Mouse (Mus musculus): ENCODE results near the gene Sfrp4. TPM values are rescaled to one million over a fixed set of nuclear protein-coding genes. Genes with fewer than 3 reads are reported as not detected.
A peak's percentile ranks its signal among the peaks of the same experiment; 100 is the strongest.

The Sfrp4 gene
- polyA plus RNA-seq, 1 experiment from 2014 or later: 1.9 TPM

GRCm38 (mm10) chr13:19623228-19623905 lies 463 bp downstream of the Sfrp4 start:
- Histone ChIP-seq H3K4me2 (ENCODE audit: low read depth) (peak overlapping the region; percentile 83), H3K36me3 (ENCODE audit: control insufficient read depth, insufficient read depth, low read length) (no peaks in the 10 kb centered on the region), H3K4me1 (ENCODE audit: control insufficient read depth, insufficient read depth, low read length) (peaks cover 4% of the 10 kb centered on the region; the same call in 1 of the 2 replicates), H3K4me3 (ENCODE audit: low read depth, low read length) (peak overlapping the region; percentile 39), H3K27me3 (ENCODE audit: control insufficient read depth, insufficient read depth, low read length) (0 out of 2 replicates have a peak, but pooled peaks cover 8% of the 10 kb centered on the region), H3K9me3 (ENCODE audit: control insufficient read depth, low read length) (no peaks in the 10 kb centered on the region), H3K9ac (ENCODE audit: low read length) (peak overlapping the region; percentile 33), H3K27ac (ENCODE audit: low read depth, low read length) (no peak overlapping the region)
- DNase-seq (ENCODE audit: low spot score) (no peak), ATAC-seq (ENCODE audit: insufficient read depth, low FRiP score, low TSS enrichment) (peak; percentile 28)
- 20% methylated on average over 30 of the region's 30 CpGs for WGBS

- no peak overlapping the region for H3K27ac ChIP-seq (ENCODE audit: low read depth, low read length)
- no peak for DNase-seq (ENCODE audit: low spot score)
- H3K27me3 ChIP-seq (ENCODE audit: control insufficient read depth, insufficient read depth, low read length): 0 out of 2 replicates have a peak, but pooled peaks cover 8% of the 10 kb centered on the region
- WGBS: 85% methylated on average over 11 of the region's 11 CpGs
- H3K9ac ChIP-seq (ENCODE audit: low read length): no peak overlapping the region
- no peak overlapping the region for H3K4me2 ChIP-seq (ENCODE audit: low read depth)
- no peak overlapping the region for H3K4me3 ChIP-seq (ENCODE audit: low read depth, low read length)
- H3K9me3 ChIP-seq (ENCODE audit: control insufficient read depth, low read length): no peaks in the 10 kb centered on the region
- H3K4me1 ChIP-seq (ENCODE audit: control insufficient read depth, insufficient read depth, low read length): peaks cover 4% of the 10 kb centered on the region; the same call in 1 of the 2 replicates
- no peaks in the 10 kb centered on the region for H3K36me3 ChIP-seq (ENCODE audit: control insufficient read depth, insufficient read depth, low read length)
- no peak for ATAC-seq (ENCODE audit: insufficient read depth, low FRiP score, low TSS enrichment)
These were observed 1.9 kb downstream of the Sfrp4 start for GRCm38 (mm10) chr13:19624632-19625320.

GRCm38 (mm10) chr13:19626473-19626872 lies 3.6 kb downstream of the Sfrp4 start:
- 76% methylated on average over 1 of the region's 1 CpGs for WGBS
- Histone ChIP-seq H3K4me3 (ENCODE audit: low read depth, low read length) (no peak overlapping the region), H3K27me3 (ENCODE audit: control insufficient read depth, insufficient read depth, low read length) (0 out of 2 replicates have a peak, but pooled peaks cover 8% of the 10 kb centered on the region), H3K36me3 (ENCODE audit: control insufficient read depth, insufficient read depth, low read length) (no peaks in the 10 kb centered on the region), H3K4me2 (ENCODE audit: low read depth) (no peak overlapping the region), H3K4me1 (ENCODE audit: control insufficient read depth, insufficient read depth, low read length) (peaks cover 4% of the 10 kb centered on the region; the same call in 1 of the 2 replicates), H3K27ac (ENCODE audit: low read depth, low read length) (no peak overlapping the region), H3K9ac (ENCODE audit: low read length) (no peak overlapping the region), H3K9me3 (ENCODE audit: control insufficient read depth, low read length) (no peaks in the 10 kb centered on the region)
- DNase-seq (ENCODE audit: low spot score) (no peak), ATAC-seq (ENCODE audit: insufficient read depth, low FRiP score, low TSS enrichment) (no peak)

- Histone ChIP-seq H3K4me3 (ENCODE audit: low read depth, low read length) (no peak overlapping the region), H3K4me1 (ENCODE audit: control insufficient read depth, insufficient read depth, low read length) (no peaks in the 10 kb centered on the region), H3K9me3 (ENCODE audit: control insufficient read depth, low read length) (no peaks in the 10 kb centered on the region), H3K27ac (ENCODE audit: low read depth, low read length) (no peak overlapping the region), H3K4me2 (ENCODE audit: low read depth) (no peak overlapping the region), H3K36me3 (ENCODE audit: control insufficient read depth, insufficient read depth, low read length) (no peaks in the 10 kb centered on the region), H3K9ac (ENCODE audit: low read length) (no peak overlapping the region), H3K27me3 (ENCODE audit: control insufficient read depth, insufficient read depth, low read length) (no peaks in the 10 kb centered on the region)
- ATAC-seq (ENCODE audit: insufficient read depth, low FRiP score, low TSS enrichment): no peak
- 94% methylated on average over 5 of the region's 5 CpGs for WGBS
- DNase-seq (ENCODE audit: low spot score): no peak
These were observed 8.1 kb downstream of the Sfrp4 start for GRCm38 (mm10) chr13:19630768-19631709.

GRCm38 (mm10) chr13:19636131-19636530 lies 13.2 kb downstream of the Sfrp4 start:
- 75% methylated on average over 4 of the region's 4 CpGs for WGBS
- Histone ChIP-seq H3K27ac (ENCODE audit: low read depth, low read length) (no peak overlapping the region), H3K4me3 (ENCODE audit: low read depth, low read length) (no peak overlapping the region), H3K9me3 (ENCODE audit: control insufficient read depth, low read length) (no peaks in the 10 kb centered on the region), H3K4me2 (ENCODE audit: low read depth) (no peak overlapping the region), H3K9ac (ENCODE audit: low read length) (no peak overlapping the region), H3K36me3 (ENCODE audit: control insufficient read depth, insufficient read depth, low read length) (no peaks in the 10 kb centered on the region), H3K4me1 (ENCODE audit: control insufficient read depth, insufficient read depth, low read length) (no peaks in the 10 kb centered on the region), H3K27me3 (ENCODE audit: control insufficient read depth, insufficient read depth, low read length) (no peaks in the 10 kb centered on the region)
- DNase-seq (ENCODE audit: low spot score) (peak; percentile 19), ATAC-seq (ENCODE audit: insufficient read depth, low FRiP score, low TSS enrichment) (no peak)

GRCm38 (mm10) chr13:19640203-19640851 lies 17.4 kb downstream of the Sfrp4 start:
- no peaks in the 10 kb centered on the region for H3K4me1 ChIP-seq (ENCODE audit: control insufficient read depth, insufficient read depth, low read length)
- 82% methylated on average over 2 of the region's 2 CpGs for WGBS
- no peak overlapping the region for H3K27ac ChIP-seq (ENCODE audit: low read depth, low read length)
- no peak overlapping the region for H3K4me2 ChIP-seq (ENCODE audit: low read depth)
- no peak overlapping the region for H3K4me3 ChIP-seq (ENCODE audit: low read depth, low read length)
- ATAC-seq (ENCODE audit: insufficient read depth, low FRiP score, low TSS enrichment) (no peak), DNase-seq (ENCODE audit: low spot score) (no peak)
- no peaks in the 10 kb centered on the region for H3K36me3 ChIP-seq (ENCODE audit: control insufficient read depth, insufficient read depth, low read length)
- no peak overlapping the region for H3K9ac ChIP-seq (ENCODE audit: low read length)
- H3K27me3 ChIP-seq (ENCODE audit: control insufficient read depth, insufficient read depth, low read length): no peaks in the 10 kb centered on the region
- no peaks in the 10 kb centered on the region for H3K9me3 ChIP-seq (ENCODE audit: control insufficient read depth, low read length)

GRCm38 (mm10) chr13:19643519-19643918 lies 20.6 kb downstream of the Sfrp4 start:
- Histone ChIP-seq H3K4me1 (ENCODE audit: control insufficient read depth, insufficient read depth, low read length) (no peaks in the 10 kb centered on the region), H3K27ac (ENCODE audit: low read depth, low read length) (no peak overlapping the region), H3K27me3 (ENCODE audit: control insufficient read depth, insufficient read depth, low read length) (no peaks in the 10 kb centered on the region), H3K9me3 (ENCODE audit: control insufficient read depth, low read length) (no peaks in the 10 kb centered on the region), H3K36me3 (ENCODE audit: control insufficient read depth, insufficient read depth, low read length) (no peaks in the 10 kb centered on the region), H3K4me2 (ENCODE audit: low read depth) (no peak overlapping the region), H3K9ac (ENCODE audit: low read length) (no peak overlapping the region), H3K4me3 (ENCODE audit: low read depth, low read length) (no peak overlapping the region)
- ATAC-seq (ENCODE audit: insufficient read depth, low FRiP score, low TSS enrichment) (no peak), DNase-seq (ENCODE audit: low spot score) (no peak)
- 39% methylated on average over 1 of the region's 1 CpGs for WGBS

GRCm38 (mm10) chr13:19644225-19644624 lies 21.3 kb downstream of the Sfrp4 start:
- H3K27me3 ChIP-seq (ENCODE audit: control insufficient read depth, insufficient read depth, low read length): no peaks in the 10 kb centered on the region
- DNase-seq (ENCODE audit: low spot score): no peak
- no peaks in the 10 kb centered on the region for H3K4me1 ChIP-seq (ENCODE audit: control insufficient read depth, insufficient read depth, low read length)
- no peaks in the 10 kb centered on the region for H3K9me3 ChIP-seq (ENCODE audit: control insufficient read depth, low read length)
- H3K4me3 ChIP-seq (ENCODE audit: low read depth, low read length): no peak overlapping the region
- no peak overlapping the region for H3K9ac ChIP-seq (ENCODE audit: low read length)
- ATAC-seq (ENCODE audit: insufficient read depth, low FRiP score, low TSS enrichment): no peak; the same call in 1 of the 2 replicates
- H3K4me2 ChIP-seq (ENCODE audit: low read depth): no peak overlapping the region
- 76% methylated on average over 2 of the region's 2 CpGs for WGBS
- H3K27ac ChIP-seq (ENCODE audit: low read depth, low read length): no peak overlapping the region
- no peaks in the 10 kb centered on the region for H3K36me3 ChIP-seq (ENCODE audit: control insufficient read depth, insufficient read depth, low read length)

Measured in neural tube, embryonic 11.5 days (tissue).